Mouse (Mus musculus) limb, embryonic 10.5 days (tissue): ENCODE results near the gene Kctd11. TPM values are rescaled to one million over a fixed set of nuclear protein-coding genes. Genes with fewer than 3 reads are reported as not detected.

Experiments
- DNase-seq: peaks from one replicate; pipeline ENCODE4 v3.0.0-alpha.2; 2017; ENCODE audit warnings: low spot score
- H3K27ac ChIP-seq: fragments of 300-500 bp; sonication (generic); 2 replicates; pipeline ENCODE4 v1.5.1; 2016; ENCODE audit warnings: mild to moderate bottlenecking
- H3K27me3 ChIP-seq: fragments of 300-500 bp; sonication (generic); 2 replicates; pipeline ENCODE4 v1.6.1; 2016; ENCODE audit warnings: low read depth, mild to moderate bottlenecking; ENCODE audit not compliant: poor library complexity, severe bottlenecking
- H3K36me3 ChIP-seq: fragments of 300-500 bp; sonication (generic); 2 replicates; pipeline ENCODE4 v1.6.1; 2016; ENCODE audit warnings: mild to moderate bottlenecking, moderate library complexity
- H3K4me1 ChIP-seq: fragments of 300-500 bp; sonication (generic); 2 replicates; pipeline ENCODE4 v1.6.1; 2016
- H3K4me3 ChIP-seq: fragments of 300-500 bp; sonication (generic); 2 replicates; pipeline ENCODE4 v1.5.1; 2016; ENCODE audit warnings: mild to moderate bottlenecking, moderate library complexity
- H3K9me3 ChIP-seq: fragments of 300-500 bp; sonication (generic); replicated peaks from 2 replicates; pipeline ENCODE4 v1.6.1; 2016; ENCODE audit warnings: mild to moderate bottlenecking
- WGBS: fragments of 180-500 bp; shearing (Covaris S2); methylation state at CpG from one replicate; pipeline ENCODE4 v1.1.7; 2016; 5-methylcytosine and 5-hydroxymethylcytosine counted together
- microRNA-seq: library from miRNA; unstranded; fragments of <30 nt; microRNA quantifications from one replicate; pipeline ENCODE4, GENCODE M21; 2017
- polyA plus RNA-seq: library from polyadenylated mRNA; unstranded; fragments of >200 nt; fragmentation: Nextera tagmentation; extraction: Ambion mirVana; gene quantifications from 2 replicates; pipeline ENCODE4 v1.2.1, GENCODE M21; 2016

The Kctd11 gene
- polyA plus RNA-seq, 1 experiment from 2014 or later, result 6.1 TPM

- Histone ChIP-seq H3K4me1 (peaks cover 33% of the 10 kb centered on the region), H3K36me3 (peaks cover 61% of the 10 kb centered on the region), H3K9me3 (peaks cover 4% of the 10 kb centered on the region; the same call in 1 of the 2 replicates), H3K27ac (peak overlapping the region; percentile 61), H3K27me3 (peaks cover 20% of the 10 kb centered on the region), H3K4me3 (peak overlapping the region; percentile 15; the same call in 1 of the 2 replicates)
- DNase-seq, result no peak
- WGBS, result 75% methylated on average over 5 of the region's 5 CpGs
Observed at GRCm38 (mm10) chr11:69828832-69829231, 52.4 kb downstream of the Kctd11 start.

Small RNA genes lying within 50 kb of the gene (microRNA-seq; reads per million reads assigned to microRNA genes)
- not detected for gene Mir6924

Other genes with a start within 250 kb of the Kctd11 start
- gene Fxr2, start 248.4 kb downstream of the Kctd11 start, polyA plus RNA-seq, result 45.4 and 48.1 TPM in 2 replicates
- gene Sox15, start 226.1 kb downstream of the Kctd11 start, polyA plus RNA-seq, result 0.16 TPM in 1 of 2 replicates, not detected in the other
- gene Mpdu1, start 218.8 kb downstream of the Kctd11 start, polyA plus RNA-seq, result 66.8 and 74.2 TPM in 2 replicates
- gene Cd68, start 215.3 kb downstream of the Kctd11 start, polyA plus RNA-seq, result 3.5 and 3.6 TPM in 2 replicates
- gene Eif4a1, start 209.0 kb downstream of the Kctd11 start, polyA plus RNA-seq, result 678 and 791 TPM in 2 replicates
- gene Senp3, start 199.3 kb downstream of the Kctd11 start, polyA plus RNA-seq, result 149 and 151 TPM in 2 replicates
- gene Tnfsf13, start 195.6 kb downstream of the Kctd11 start, polyA plus RNA-seq, result 0.20 and 0.45 TPM in 2 replicates
- gene Tnfsf12, start 185.6 kb downstream of the Kctd11 start, polyA plus RNA-seq, result 3.0 and 4.2 TPM in 2 replicates
- gene Tnfsfm13, start 185.3 kb downstream of the Kctd11 start, polyA plus RNA-seq, result 0.53 and 0.73 TPM in 2 replicates
- gene Polr2a, start 122.8 kb downstream of the Kctd11 start, polyA plus RNA-seq, result 41.8 and 47.0 TPM in 2 replicates
- 0.09 and 0.10 TPM in 2 replicates for gene Slc35g3, start 119.4 kb downstream of the Kctd11 start, polyA plus RNA-seq
- gene Zbtb4, start 115.5 kb downstream of the Kctd11 start, polyA plus RNA-seq, result 0.25 and 0.59 TPM in 2 replicates
- 0.87 and 2.5 TPM in 2 replicates for gene Chrnb1, start 85.5 kb downstream of the Kctd11 start, polyA plus RNA-seq
- gene Fgf11, start 79.5 kb downstream of the Kctd11 start, polyA plus RNA-seq, result 0.40 and 0.55 TPM in 2 replicates
- 1.4 and 1.5 TPM in 2 replicates for gene Tmem102, start 75.8 kb downstream of the Kctd11 start, polyA plus RNA-seq
- not detected in 2 replicates for gene Gm39566, start 66.1 kb downstream of the Kctd11 start, polyA plus RNA-seq
- not detected in 2 replicates for gene Spem2, start 62.9 kb downstream of the Kctd11 start, polyA plus RNA-seq
- not detected in 2 replicates for gene Spem1, start 59.2 kb downstream of the Kctd11 start, polyA plus RNA-seq
- gene Nlgn2, start 43.6 kb downstream of the Kctd11 start, polyA plus RNA-seq, result 2.2 and 3.5 TPM in 2 replicates
- 269 and 280 TPM in 2 replicates for gene Tmem256, start 42.9 kb downstream of the Kctd11 start, polyA plus RNA-seq
- 96.7 and 117 TPM in 2 replicates for gene Plscr3, start 35.0 kb downstream of the Kctd11 start, polyA plus RNA-seq
- gene Tnk1, start 22.7 kb downstream of the Kctd11 start, polyA plus RNA-seq, result 1.1 TPM in 2 replicates
- gene Tmem95, start 3.4 kb downstream of the Kctd11 start, polyA plus RNA-seq, result not detected in 2 replicates
- gene Acap1, start 14.1 kb upstream of the Kctd11 start, polyA plus RNA-seq, result 0.93 and 1.7 TPM in 2 replicates
- 20.2 and 25.8 TPM in 2 replicates for gene 2810408A11Rik, start 19.6 kb upstream of the Kctd11 start, polyA plus RNA-seq
- 12.6 and 13.3 TPM in 2 replicates for gene Neurl4, start 19.7 kb upstream of the Kctd11 start, polyA plus RNA-seq
- 77.7 and 91.6 TPM in 2 replicates for gene Gps2, start 32.5 kb upstream of the Kctd11 start, polyA plus RNA-seq
- gene Eif5a, start 40.6 kb upstream of the Kctd11 start, polyA plus RNA-seq, result 3,029 and 3,766 TPM in 2 replicates
- gene Ybx2, start 54.4 kb upstream of the Kctd11 start, polyA plus RNA-seq, result 6.1 TPM in 2 replicates
- 19.9 and 29.3 TPM in 2 replicates for gene Slc2a4, start 66.8 kb upstream of the Kctd11 start, polyA plus RNA-seq
- gene Cldn7, start 83.4 kb upstream of the Kctd11 start, polyA plus RNA-seq, result 28.7 and 35.4 TPM in 2 replicates
- gene Ctdnep1, start 99.8 kb upstream of the Kctd11 start, polyA plus RNA-seq, result 22.2 and 24.8 TPM in 2 replicates
- 154 and 176 TPM in 2 replicates for gene Elp5, start 101.1 kb upstream of the Kctd11 start, polyA plus RNA-seq
- 280 and 332 TPM in 2 replicates for gene Gabarap, start 109.7 kb upstream of the Kctd11 start, polyA plus RNA-seq
- gene Phf23, start 114.4 kb upstream of the Kctd11 start, polyA plus RNA-seq, result 101 and 106 TPM in 2 replicates
- gene Dvl2, start 119.2 kb upstream of the Kctd11 start, polyA plus RNA-seq, result 65.2 and 70.6 TPM in 2 replicates
- gene Acadvl, start 134.0 kb upstream of the Kctd11 start, polyA plus RNA-seq, result 36.4 and 52.1 TPM in 2 replicates
- 8.8 and 12.9 TPM in 2 replicates for gene Dlg4, start 135.5 kb upstream of the Kctd11 start, polyA plus RNA-seq
- gene Asgr1, start 172.7 kb upstream of the Kctd11 start, polyA plus RNA-seq, result 0.71 and 0.74 TPM in 2 replicates
- gene Asgr2, start 211.2 kb upstream of the Kctd11 start, polyA plus RNA-seq, result not detected in 2 replicates
- 0.10 and 0.16 TPM in 2 replicates for gene Mgl2, start 248.9 kb upstream of the Kctd11 start, polyA plus RNA-seq